Mouse (Mus musculus): ENCODE measurements around the gene Macrod2.

Gene Macrod2

GRCm38 (mm10) chr2:142335103-142335999 lies 1940.2 kb downstream of the Macrod2 start:
- DNase-seq (ENCODE audit: low spot score): no peak

- DNase-seq (ENCODE audit: low spot score): no peak
Measured at GRCm38 (mm10) chr2:142344021-142344420, 1948.9 kb downstream of the Macrod2 start.

- DNase-seq (ENCODE audit: low spot score): no peak
Measured at GRCm38 (mm10) chr2:142344758-142345157, 1949.6 kb downstream of the Macrod2 start.

- no peak for DNase-seq (ENCODE audit: low spot score)
Measured at GRCm38 (mm10) chr2:142349805-142350204, 1954.7 kb downstream of the Macrod2 start.

- no peak for DNase-seq (ENCODE audit: low spot score)
Measured at GRCm38 (mm10) chr2:142362888-142363287, 1967.8 kb downstream of the Macrod2 start.

- DNase-seq (ENCODE audit: low spot score): no peak
Measured at GRCm38 (mm10) chr2:142373978-142374377, 1978.9 kb downstream of the Macrod2 start.

- DNase-seq (ENCODE audit: low spot score): no peak
Measured at GRCm38 (mm10) chr2:142380563-142380962, 1985.5 kb downstream of the Macrod2 start.

- no peak for DNase-seq (ENCODE audit: low spot score)
Measured at GRCm38 (mm10) chr2:142381081-142381579, 1986.0 kb downstream of the Macrod2 start.

GRCm38 (mm10) chr2:142393546-142393945 lies 1998.4 kb downstream of the Macrod2 start:
- no peak for DNase-seq (ENCODE audit: low spot score)

GRCm38 (mm10) chr2:142399490-142399889 lies 2004.4 kb downstream of the Macrod2 start:
- no peak for DNase-seq (ENCODE audit: low spot score)

- no peak for DNase-seq (ENCODE audit: low spot score)
Measured at GRCm38 (mm10) chr2:142400781-142401180, 2005.7 kb downstream of the Macrod2 start.

GRCm38 (mm10) chr2:142401359-142401758 lies 2006.2 kb downstream of the Macrod2 start:
- no peak for DNase-seq (ENCODE audit: low spot score)

GRCm38 (mm10) chr2:142403394-142403793 lies 2008.3 kb downstream of the Macrod2 start:
- DNase-seq (ENCODE audit: low spot score): no peak

GRCm38 (mm10) chr2:142404321-142404720 lies 2009.2 kb downstream of the Macrod2 start:
- no peak for DNase-seq (ENCODE audit: low spot score)

- no peak for DNase-seq (ENCODE audit: low spot score)
Measured at GRCm38 (mm10) chr2:142407341-142407740, 2012.2 kb downstream of the Macrod2 start.

- no peak for DNase-seq (ENCODE audit: low spot score)
Measured at GRCm38 (mm10) chr2:142410124-142410523, 2015.0 kb downstream of the Macrod2 start.

GRCm38 (mm10) chr2:142433126-142433525 lies 2038.0 kb downstream of the Macrod2 start:
- no peak for DNase-seq (ENCODE audit: low spot score)

GRCm38 (mm10) chr2:142434731-142435130 lies 2039.6 kb downstream of the Macrod2 start:
- DNase-seq (ENCODE audit: low spot score): no peak

GRCm38 (mm10) chr2:142437606-142438461 lies 2042.7 kb downstream of the Macrod2 start:
- no peak for DNase-seq (ENCODE audit: low spot score)
